Mouse (Mus musculus): ENCODE measurements around the gene Ing2. TPM values are rescaled to one million over a fixed set of nuclear protein-coding genes. Genes with fewer than 3 reads are reported as not detected.

Ing2 gene
- polyA plus RNA-seq, 1 experiment from 2014 or later: 13.7 TPM

- Histone ChIP-seq H3K27ac (no peak overlapping the region; the same call in 1 of the 2 replicates), H3K4me1 (no peaks in the 10 kb centered on the region), H3K4me3 (peak overlapping the region; percentile 54; the same call in 1 of the 2 replicates), H3K36me3 (no peaks in the 10 kb centered on the region), H3K9me3 (no peaks in the 10 kb centered on the region), H3K27me3 (ENCODE audit: insufficient read depth, poor library complexity, severe bottlenecking) (0 out of 2 replicates have a peak, but pooled peaks cover 6% of the 10 kb centered on the region)
- 47% methylated on average over 7 of the region's 7 CpGs for WGBS
- no peak for DNase-seq (ENCODE audit: low spot score)
Measured at GRCm38 (mm10) chr8:47691303-47691702, 15.9 kb upstream of the Ing2 start.

DNA sequence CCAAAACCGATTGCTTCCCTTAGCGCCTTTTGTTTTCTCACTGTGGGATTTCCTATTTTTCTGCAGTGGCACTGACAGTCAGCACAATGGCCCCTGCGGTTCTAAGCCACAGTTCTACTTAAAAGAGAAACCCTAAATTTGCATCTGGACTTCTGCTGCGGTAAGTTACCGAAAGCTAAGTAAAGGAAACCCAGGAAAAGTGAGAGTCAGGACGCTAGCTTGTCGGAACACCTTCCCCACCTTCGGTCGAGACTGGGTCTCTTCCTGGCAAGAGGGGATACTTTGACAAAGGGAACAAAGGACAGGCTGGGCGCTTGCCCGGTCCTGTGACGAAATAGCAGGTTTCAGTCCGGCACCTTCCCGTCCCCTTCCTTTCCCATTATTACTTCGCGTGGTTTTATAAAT is 15.3 kb upstream of the Ing2 start:
- DNase-seq (ENCODE audit: low spot score): no peak
- peak overlapping the region; percentile 54 for H3K4me3 ChIP-seq
- no peaks in the 10 kb centered on the region for H3K36me3 ChIP-seq
- H3K4me1 ChIP-seq: no peaks in the 10 kb centered on the region
- H3K9me3 ChIP-seq: no peaks in the 10 kb centered on the region
- 0 out of 2 replicates have a peak, but pooled peaks cover 6% of the 10 kb centered on the region for H3K27me3 ChIP-seq (ENCODE audit: insufficient read depth, poor library complexity, severe bottlenecking)
- H3K27ac ChIP-seq: peak overlapping the region; percentile 78
- WGBS: 4% methylated on average over 16 of the region's 16 CpGs

DNA sequence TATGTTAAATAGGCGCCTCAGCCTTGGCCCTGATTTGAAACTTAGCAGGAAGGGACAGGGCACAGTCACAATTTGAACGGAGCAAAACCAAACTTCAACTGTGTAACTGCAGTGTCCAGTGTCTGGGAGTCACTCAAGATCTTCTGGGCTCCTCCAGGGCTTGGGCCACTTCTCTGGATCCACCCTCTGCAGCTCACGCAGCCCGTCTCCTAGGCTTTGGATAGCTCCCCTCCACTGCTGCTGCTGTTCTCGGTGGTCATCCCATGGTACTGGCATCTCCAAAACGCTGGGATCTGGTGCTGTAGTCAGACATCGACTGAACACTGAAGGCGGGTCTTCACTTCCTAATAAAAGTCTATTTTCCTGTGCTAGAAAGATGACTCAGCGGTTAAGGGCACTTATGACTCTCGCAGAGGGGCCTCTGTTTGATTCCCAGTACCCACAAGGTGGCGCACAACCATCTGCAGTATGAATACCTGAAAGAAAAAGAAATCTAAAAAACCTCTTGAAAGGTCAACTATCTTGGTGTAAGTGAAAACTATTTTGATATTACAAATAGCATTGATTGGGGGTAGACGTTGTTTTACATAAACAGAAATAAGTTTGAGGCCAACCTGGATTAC is 14.5 kb upstream of the Ing2 start:
- WGBS: 50% methylated on average over 12 of the region's 12 CpGs
- Histone ChIP-seq H3K27ac (no peak overlapping the region), H3K4me1 (peaks cover 2% of the 10 kb centered on the region; the same call in 1 of the 2 replicates), H3K36me3 (no peaks in the 10 kb centered on the region), H3K4me3 (no peak overlapping the region), H3K27me3 (ENCODE audit: insufficient read depth, poor library complexity, severe bottlenecking) (0 out of 2 replicates have a peak, but pooled peaks cover 6% of the 10 kb centered on the region), H3K9me3 (no peaks in the 10 kb centered on the region)
- DNase-seq (ENCODE audit: low spot score): no peak

GRCm38 (mm10) chr8:47684441-47684840 is 9.1 kb upstream of the Ing2 start:
- Histone ChIP-seq H3K27ac (no peak overlapping the region), H3K36me3 (peaks cover 5% of the 10 kb centered on the region), H3K4me3 (no peak overlapping the region), H3K4me1 (peaks cover 2% of the 10 kb centered on the region; the same call in 1 of the 2 replicates), H3K9me3 (no peaks in the 10 kb centered on the region), H3K27me3 (ENCODE audit: insufficient read depth, poor library complexity, severe bottlenecking) (no peaks in the 10 kb centered on the region)
- WGBS: 49% methylated on average over 5 of the region's 5 CpGs
- DNase-seq (ENCODE audit: low spot score): no peak

GRCm38 (mm10) chr8:47683994-47684393 is 8.6 kb upstream of the Ing2 start:
- H3K27ac ChIP-seq: no peak overlapping the region
- H3K36me3 ChIP-seq: peaks cover 6% of the 10 kb centered on the region
- 85% methylated on average over 9 of the region's 9 CpGs for WGBS
- DNase-seq (ENCODE audit: low spot score): no peak
- no peaks in the 10 kb centered on the region for H3K27me3 ChIP-seq (ENCODE audit: insufficient read depth, poor library complexity, severe bottlenecking)
- H3K9me3 ChIP-seq: no peaks in the 10 kb centered on the region
- H3K4me1 ChIP-seq: peaks cover 2% of the 10 kb centered on the region; the same call in 1 of the 2 replicates
- H3K4me3 ChIP-seq: no peak overlapping the region

DNA sequence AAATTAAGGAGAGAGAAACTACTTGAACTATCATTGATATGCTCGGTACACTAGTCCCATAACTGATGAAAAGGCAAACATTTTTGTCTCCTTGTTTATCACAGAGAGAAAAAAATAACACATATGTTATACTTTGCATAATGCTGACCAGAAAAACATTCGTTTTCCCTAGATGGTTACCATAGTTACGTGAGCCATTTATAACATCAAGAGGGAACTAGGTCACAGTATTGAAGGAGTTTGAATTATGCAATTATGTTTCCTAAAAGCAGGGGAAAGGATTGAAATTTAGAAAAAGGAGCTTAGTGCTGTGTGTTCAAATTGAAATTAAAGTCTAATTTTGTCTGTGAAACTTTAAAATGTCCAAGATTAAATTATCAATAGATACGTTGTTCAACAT is 5.0 kb upstream of the Ing2 start:
- Histone ChIP-seq H3K4me1 (peaks cover 7% of the 10 kb centered on the region; the same call in 1 of the 2 replicates), H3K27me3 (ENCODE audit: insufficient read depth, poor library complexity, severe bottlenecking) (no peaks in the 10 kb centered on the region), H3K4me3 (no peak overlapping the region), H3K36me3 (peaks cover 6% of the 10 kb centered on the region), H3K27ac (no peak overlapping the region), H3K9me3 (no peaks in the 10 kb centered on the region)
- WGBS: 86% methylated on average over 4 of the region's 4 CpGs
- DNase-seq (ENCODE audit: low spot score): no peak

GRCm38 (mm10) chr8:47679603-47680002 is 4.2 kb upstream of the Ing2 start:
- no peak for DNase-seq (ENCODE audit: low spot score)
- no peaks in the 10 kb centered on the region for H3K27me3 ChIP-seq (ENCODE audit: insufficient read depth, poor library complexity, severe bottlenecking)

GRCm38 (mm10) chr8:47676631-47677030 is 1.3 kb upstream of the Ing2 start:
- peak overlapping the region; percentile 97 for H3K4me3 ChIP-seq
- peaks cover 5% of the 10 kb centered on the region; the same call in 1 of the 2 replicates for H3K4me1 ChIP-seq
- no peak overlapping the region for H3K27ac ChIP-seq
- WGBS: 57% methylated on average over 2 of the region's 2 CpGs
- H3K36me3 ChIP-seq: peaks cover 3% of the 10 kb centered on the region
- no peak for DNase-seq (ENCODE audit: low spot score)
- H3K9me3 ChIP-seq: no peaks in the 10 kb centered on the region
- no peaks in the 10 kb centered on the region for H3K27me3 ChIP-seq (ENCODE audit: insufficient read depth, poor library complexity, severe bottlenecking)

More at GRCm38 (mm10) chr8:47679603-47680002, 4.2 kb upstream of the Ing2 start:
- H3K4me1 ChIP-seq: peaks cover 5% of the 10 kb centered on the region; the same call in 1 of the 2 replicates
- WGBS: 71% methylated on average over 1 of the region's 1 CpGs
- H3K4me3 ChIP-seq: no peak overlapping the region
- H3K9me3 ChIP-seq: no peaks in the 10 kb centered on the region
- no peak overlapping the region for H3K27ac ChIP-seq
- H3K36me3 ChIP-seq: peaks cover 6% of the 10 kb centered on the region

GRCm38 (mm10) chr8:47676224-47676623 is 868 bp upstream of the Ing2 start:
- H3K4me1 ChIP-seq: peaks cover 5% of the 10 kb centered on the region; the same call in 1 of the 2 replicates
- no peaks in the 10 kb centered on the region for H3K9me3 ChIP-seq
- H3K4me3 ChIP-seq: peak overlapping the region; percentile 97
- peaks cover 3% of the 10 kb centered on the region for H3K36me3 ChIP-seq
- H3K27me3 ChIP-seq (ENCODE audit: insufficient read depth, poor library complexity, severe bottlenecking): no peaks in the 10 kb centered on the region
- no peak for DNase-seq (ENCODE audit: low spot score)
- peak overlapping the region; percentile 99 for H3K27ac ChIP-seq
- WGBS: 3% methylated on average over 15 of the region's 15 CpGs

DNA sequence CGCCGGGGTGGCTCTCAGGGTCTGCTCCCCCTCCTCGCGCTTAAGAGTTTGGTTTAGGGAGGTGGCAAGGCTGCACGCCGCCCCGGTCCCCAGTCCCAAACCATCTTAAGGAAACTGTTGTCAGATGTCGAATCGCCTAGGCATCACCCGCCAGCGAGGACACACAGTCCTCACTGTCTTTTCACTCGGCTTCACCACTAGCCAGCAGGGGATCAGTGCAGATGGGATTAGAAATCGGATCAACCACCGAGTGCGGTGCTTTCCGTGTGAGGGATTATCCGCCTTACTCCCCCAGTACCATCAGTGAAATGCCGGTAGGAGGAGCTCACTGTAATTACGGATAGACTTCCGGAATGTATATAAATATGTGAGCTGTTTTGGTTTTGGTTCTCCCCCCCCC is 430 bp upstream of the Ing2 start:
- peak overlapping the region; percentile 97 for H3K4me3 ChIP-seq
- peak overlapping the region; percentile 99 for H3K27ac ChIP-seq
- no peaks in the 10 kb centered on the region for H3K27me3 ChIP-seq (ENCODE audit: insufficient read depth, poor library complexity, severe bottlenecking)
- H3K36me3 ChIP-seq: peaks cover 3% of the 10 kb centered on the region
- no peaks in the 10 kb centered on the region for H3K9me3 ChIP-seq
- H3K4me1 ChIP-seq: peaks cover 5% of the 10 kb centered on the region; the same call in 1 of the 2 replicates
- DNase-seq (ENCODE audit: low spot score): peak; percentile 84
- WGBS: under 1% methylated on average over 20 of the region's 20 CpGs

GRCm38 (mm10) chr8:47674140-47674776 is 1.1 kb downstream of the Ing2 start:
- Histone ChIP-seq H3K4me1 (peaks cover 5% of the 10 kb centered on the region; the same call in 1 of the 2 replicates), H3K27me3 (ENCODE audit: insufficient read depth, poor library complexity, severe bottlenecking) (no peaks in the 10 kb centered on the region), H3K9me3 (no peaks in the 10 kb centered on the region), H3K36me3 (no peaks in the 10 kb centered on the region), H3K4me3 (peak overlapping the region; percentile 97), H3K27ac (peak overlapping the region; percentile 99)
- DNase-seq (ENCODE audit: low spot score): no peak
- WGBS: 2% methylated on average over 58 of the region's 59 CpGs

GRCm38 (mm10) chr8:47673317-47674139 is 1.8 kb downstream of the Ing2 start:
- Histone ChIP-seq H3K4me3 (peak overlapping the region; percentile 97), H3K27ac (peak overlapping the region; percentile 99), H3K27me3 (ENCODE audit: insufficient read depth, poor library complexity, severe bottlenecking) (no peaks in the 10 kb centered on the region), H3K9me3 (no peaks in the 10 kb centered on the region), H3K4me1 (peaks cover 5% of the 10 kb centered on the region; the same call in 1 of the 2 replicates), H3K36me3 (peaks cover 6% of the 10 kb centered on the region)
- WGBS: under 1% methylated on average over 53 of the region's 53 CpGs
- DNase-seq (ENCODE audit: low spot score): peak; percentile 97

Data from heart, embryonic 10.5 days (tissue).